Mouse (Mus musculus): ENCODE results near the gene Sept9.

GRCm38 (mm10) chr11:117179902-117180301, 19.6 kb upstream of the Sept9 start:
- TF ChIP-seq E2F4 (IDR thresholded peaks at IDR 0.05; ENCODE audit: insufficient read depth) (no peak), USF1 (IDR thresholded peaks at IDR 0.05; ENCODE audit: low read depth) (no peak), POLR2A (IDR thresholded peaks at IDR 0.05; ENCODE audit: insufficient read length, low read depth) (no peak), POLR2AphosphoS2 (IDR thresholded peaks at IDR 0.05; ENCODE audit: insufficient read length, low read depth) (no peak), MAX (IDR thresholded peaks at IDR 0.05; ENCODE audit: low read depth) (no peak), TCF12 (IDR thresholded peaks at IDR 0.05; ENCODE audit: insufficient read depth, poor library complexity, severe bottlenecking) (no peak), MYOD1 (IDR thresholded peaks at IDR 0.05; ENCODE audit: control insufficient read depth in 1 of 3, insufficient read length in 2 of 3, low read depth in 2 of 3) (no peak), CEBPB (IDR thresholded peaks at IDR 0.05; ENCODE audit: insufficient read depth, poor library complexity, severe bottlenecking) (no peak), SRF (IDR thresholded peaks at IDR 0.05; ENCODE audit: control insufficient read depth, insufficient read length, low read depth) (no peak), MYOG (IDR thresholded peaks at IDR 0.05; ENCODE audit: control insufficient read depth in 1 of 3, insufficient read depth in 1 of 3, insufficient read length in 2 of 3, low read depth in 2 of 3) (no peak), REST (IDR thresholded peaks at IDR 0.05; ENCODE audit: insufficient read depth, insufficient read length) (no peak)
